Mouse (Mus musculus) cerebellum, postnatal 10 days (tissue): ENCODE measurements around the gene Minpp1.

Experiments
- DNase-seq, 2 experiments: peaks; one replicate each; pipeline ENCODE4 v3.0.0; 2021; ENCODE audit warnings: mixed read lengths in 2 of 2

Minpp1 gene

GRCm38 (mm10) chr19:32489166-32489895 is 3.8 kb downstream of the Minpp1 start:
- peak in 1 of 2 experiments; percentile 10 for DNase-seq

- DNase-seq: no peak
Measured at GRCm38 (mm10) chr19:32490976-32491375, 5.4 kb downstream of the Minpp1 start.

GRCm38 (mm10) chr19:32492339-32492738 is 6.8 kb downstream of the Minpp1 start:
- DNase-seq: no peak

GRCm38 (mm10) chr19:32492981-32493380 is 7.4 kb downstream of the Minpp1 start:
- DNase-seq: no peak

- no peak for DNase-seq
Measured at GRCm38 (mm10) chr19:32493471-32493870, 7.9 kb downstream of the Minpp1 start.

- DNase-seq: no peak
Measured at GRCm38 (mm10) chr19:32494611-32495010, 9.0 kb downstream of the Minpp1 start.

- no peak for DNase-seq
Measured at GRCm38 (mm10) chr19:32495034-32495433, 9.5 kb downstream of the Minpp1 start.

- DNase-seq: no peak
Measured at GRCm38 (mm10) chr19:32497411-32497810, 11.8 kb downstream of the Minpp1 start.

GRCm38 (mm10) chr19:32498002-32498401 is 12.4 kb downstream of the Minpp1 start:
- DNase-seq: no peak

- peak in 1 of 2 experiments; percentile 19 for DNase-seq
Measured at GRCm38 (mm10) chr19:32501414-32501813, 15.8 kb downstream of the Minpp1 start.

- no peak for DNase-seq
Measured at GRCm38 (mm10) chr19:32506081-32506480, 20.5 kb downstream of the Minpp1 start.

- no peak for DNase-seq
Measured at GRCm38 (mm10) chr19:32506514-32506913, 20.9 kb downstream of the Minpp1 start.

- DNase-seq: no peak
Measured at GRCm38 (mm10) chr19:32507100-32507499, 21.5 kb downstream of the Minpp1 start.

GRCm38 (mm10) chr19:32507526-32507925 is 22.0 kb downstream of the Minpp1 start:
- no peak for DNase-seq

- no peak for DNase-seq
Measured at GRCm38 (mm10) chr19:32510267-32510666, 24.7 kb downstream of the Minpp1 start.

- no peak for DNase-seq
Measured at GRCm38 (mm10) chr19:32510962-32511361, 25.4 kb downstream of the Minpp1 start.

- peak; percentile 19 to 21 for DNase-seq
Measured at GRCm38 (mm10) chr19:32512518-32512917, 26.9 kb downstream of the Minpp1 start.

GRCm38 (mm10) chr19:32516575-32516974 is 31.0 kb downstream of the Minpp1 start:
- no peak for DNase-seq

GRCm38 (mm10) chr19:32521446-32521845 is 35.9 kb downstream of the Minpp1 start:
- no peak for DNase-seq

GRCm38 (mm10) chr19:32522247-32522646 is 36.7 kb downstream of the Minpp1 start:
- DNase-seq: no peak

- DNase-seq: no peak
Measured at GRCm38 (mm10) chr19:32522753-32523307, 37.3 kb downstream of the Minpp1 start.

- DNase-seq: no peak
Measured at GRCm38 (mm10) chr19:32523769-32524515, 38.4 kb downstream of the Minpp1 start.

- no peak for DNase-seq
Measured at GRCm38 (mm10) chr19:32524516-32524860, 38.9 kb downstream of the Minpp1 start.

- DNase-seq: no peak
Measured at GRCm38 (mm10) chr19:32527139-32527538, 41.6 kb downstream of the Minpp1 start.
